Mouse (Mus musculus): ENCODE data around the gene Gata3. TPM values are rescaled to one million over a fixed set of nuclear protein-coding genes. Genes with fewer than 3 reads are reported as not detected.

Gata3 gene
- total and polyA plus RNA-seq, 2 experiments, result 0.33 TPM; not detected in 1

- TF ChIP-seq CTCF (IDR thresholded peaks at IDR 0.05; ENCODE audit: low read depth, low read length), result no peak
- TF ChIP-seq POLR2A (IDR thresholded peaks at IDR 0.05; ENCODE audit: extremely low read depth, insufficient read depth, low read length), result no peak
These were observed 22.6 kb downstream of the Gata3 start for GRCm38 (mm10) chr2:9867092-9867825.

GRCm38 (mm10) chr2:9860698-9861097, 29.1 kb downstream of the Gata3 start:
- Histone ChIP-seq H3K27me3 (ENCODE audit: control insufficient read depth, insufficient read depth, low read length) (no peaks in the 10 kb centered on the region), H3K79me2 (ENCODE audit: control insufficient read depth, insufficient read depth, low read length) (no peaks in the 10 kb centered on the region), H3K4me3 (ENCODE audit: insufficient read depth, low read depth, low read length) (no peak overlapping the region), H3K9ac (ENCODE audit: low read depth, low read length) (no peak overlapping the region), H3K27ac (replicated peaks; ENCODE audit: insufficient read depth, low read depth, low read length) (no peak overlapping the region), H3K4me1 (ENCODE audit: control insufficient read depth, insufficient read depth, low read length) (no peaks in the 10 kb centered on the region), H3K36me3 (ENCODE audit: control insufficient read depth, insufficient read depth, low read length) (no peaks in the 10 kb centered on the region)
- WGBS, result 86% methylated on average over 5 of the region's 5 CpGs
- no peak for DNase-seq (ENCODE audit: extremely low read depth, low read depth, low spot score)
- TF ChIP-seq CTCF (IDR thresholded peaks at IDR 0.05; ENCODE audit: low read depth, low read length) (no peak), POLR2A (IDR thresholded peaks at IDR 0.05; ENCODE audit: extremely low read depth, insufficient read depth, low read length) (no peak)

More at GRCm38 (mm10) chr2:9867092-9867825, 22.6 kb downstream of the Gata3 start:
- H3K4me3 ChIP-seq (ENCODE audit: insufficient read depth, low read depth, low read length), result no peak overlapping the region
- no peaks in the 10 kb centered on the region for H3K79me2 ChIP-seq (ENCODE audit: control insufficient read depth, insufficient read depth, low read length)
- WGBS, result 77% methylated on average over 12 of the region's 12 CpGs
- no peaks in the 10 kb centered on the region for H3K4me1 ChIP-seq (ENCODE audit: control insufficient read depth, insufficient read depth, low read length)
- no peaks in the 10 kb centered on the region for H3K36me3 ChIP-seq (ENCODE audit: control insufficient read depth, insufficient read depth, low read length)
- no peak overlapping the region for H3K9ac ChIP-seq (ENCODE audit: low read depth, low read length)
- no peak for DNase-seq (ENCODE audit: extremely low read depth, low read depth, low spot score)
- no peak overlapping the region for H3K27ac ChIP-seq (replicated peaks; ENCODE audit: insufficient read depth, low read depth, low read length)
- H3K27me3 ChIP-seq (ENCODE audit: control insufficient read depth, insufficient read depth, low read length), result no peaks in the 10 kb centered on the region

- H3K27me3 ChIP-seq (ENCODE audit: control insufficient read depth, insufficient read depth, low read length), result no peaks in the 10 kb centered on the region
- H3K79me2 ChIP-seq (ENCODE audit: control insufficient read depth, insufficient read depth, low read length), result no peaks in the 10 kb centered on the region
- 60% methylated on average over 4 of the region's 4 CpGs for WGBS
- no peaks in the 10 kb centered on the region for H3K4me1 ChIP-seq (ENCODE audit: control insufficient read depth, insufficient read depth, low read length)
- no peak for TF ChIP-seq CTCF (IDR thresholded peaks at IDR 0.05; ENCODE audit: low read depth, low read length)
- TF ChIP-seq POLR2A (IDR thresholded peaks at IDR 0.05; ENCODE audit: extremely low read depth, insufficient read depth, low read length), result no peak
- no peak overlapping the region for H3K27ac ChIP-seq (replicated peaks; ENCODE audit: insufficient read depth, low read depth, low read length)
- no peak for DNase-seq (ENCODE audit: extremely low read depth, low read depth, low spot score)
- no peak overlapping the region for H3K9ac ChIP-seq (ENCODE audit: low read depth, low read length)
- H3K36me3 ChIP-seq (ENCODE audit: control insufficient read depth, insufficient read depth, low read length), result no peaks in the 10 kb centered on the region
- no peak overlapping the region for H3K4me3 ChIP-seq (ENCODE audit: insufficient read depth, low read depth, low read length)
These were observed 34.0 kb downstream of the Gata3 start for GRCm38 (mm10) chr2:9855861-9856260.

GRCm38 (mm10) chr2:9852851-9853576, 36.8 kb downstream of the Gata3 start:
- no peak for DNase-seq (ENCODE audit: extremely low read depth, low read depth, low spot score)
- no peak for TF ChIP-seq CTCF (IDR thresholded peaks at IDR 0.05; ENCODE audit: low read depth, low read length)
- TF ChIP-seq POLR2A (IDR thresholded peaks at IDR 0.05; ENCODE audit: extremely low read depth, insufficient read depth, low read length), result no peak
- Histone ChIP-seq H3K4me3 (ENCODE audit: insufficient read depth, low read depth, low read length) (no peak overlapping the region), H3K79me2 (ENCODE audit: control insufficient read depth, insufficient read depth, low read length) (no peaks in the 10 kb centered on the region), H3K4me1 (ENCODE audit: control insufficient read depth, insufficient read depth, low read length) (no peaks in the 10 kb centered on the region), H3K27ac (replicated peaks; ENCODE audit: insufficient read depth, low read depth, low read length) (no peak overlapping the region), H3K27me3 (ENCODE audit: control insufficient read depth, insufficient read depth, low read length) (no peaks in the 10 kb centered on the region), H3K36me3 (ENCODE audit: control insufficient read depth, insufficient read depth, low read length) (no peaks in the 10 kb centered on the region), H3K9ac (ENCODE audit: low read depth, low read length) (no peak overlapping the region)
- 65% methylated on average over 13 of the region's 13 CpGs for WGBS

- H3K27me3 ChIP-seq (ENCODE audit: control insufficient read depth, insufficient read depth, low read length), result no peaks in the 10 kb centered on the region
- no peaks in the 10 kb centered on the region for H3K4me1 ChIP-seq (ENCODE audit: control insufficient read depth, insufficient read depth, low read length)
- H3K4me3 ChIP-seq (ENCODE audit: insufficient read depth, low read depth, low read length), result no peak overlapping the region
- no peak overlapping the region for H3K27ac ChIP-seq (replicated peaks; ENCODE audit: insufficient read depth, low read depth, low read length)
- H3K79me2 ChIP-seq (ENCODE audit: control insufficient read depth, insufficient read depth, low read length), result no peaks in the 10 kb centered on the region
- H3K9ac ChIP-seq (ENCODE audit: low read depth, low read length), result no peak overlapping the region
- TF ChIP-seq POLR2A (IDR thresholded peaks at IDR 0.05; ENCODE audit: extremely low read depth, insufficient read depth, low read length) (no peak), CTCF (IDR thresholded peaks at IDR 0.05; ENCODE audit: low read depth, low read length) (no peak)
- 79% methylated on average over 7 of the region's 7 CpGs for WGBS
- no peak for DNase-seq (ENCODE audit: extremely low read depth, low read depth, low spot score)
- H3K36me3 ChIP-seq (ENCODE audit: control insufficient read depth, insufficient read depth, low read length), result no peaks in the 10 kb centered on the region
These were observed 54.6 kb downstream of the Gata3 start for GRCm38 (mm10) chr2:9835195-9835594.

- 79% methylated on average over 7 of the region's 7 CpGs for WGBS
- Histone ChIP-seq H3K36me3 (ENCODE audit: control insufficient read depth, insufficient read depth, low read length) (no peaks in the 10 kb centered on the region), H3K4me1 (ENCODE audit: control insufficient read depth, insufficient read depth, low read length) (no peaks in the 10 kb centered on the region), H3K27ac (replicated peaks; ENCODE audit: insufficient read depth, low read depth, low read length) (no peak overlapping the region), H3K79me2 (ENCODE audit: control insufficient read depth, insufficient read depth, low read length) (no peaks in the 10 kb centered on the region), H3K9ac (ENCODE audit: low read depth, low read length) (no peak overlapping the region), H3K4me3 (ENCODE audit: insufficient read depth, low read depth, low read length) (no peak overlapping the region), H3K27me3 (ENCODE audit: control insufficient read depth, insufficient read depth, low read length) (no peaks in the 10 kb centered on the region)
- no peak for DNase-seq (ENCODE audit: extremely low read depth, low read depth, low spot score)
- TF ChIP-seq CTCF (IDR thresholded peaks at IDR 0.05; ENCODE audit: low read depth, low read length) (no peak), POLR2A (IDR thresholded peaks at IDR 0.05; ENCODE audit: extremely low read depth, insufficient read depth, low read length) (no peak)
These were observed 56.1 kb downstream of the Gata3 start for GRCm38 (mm10) chr2:9833712-9834111.
